Mouse (Mus musculus) kidney, adult 9 months (tissue): ENCODE results near the gene Sec22b.

ENCODE experiments used
- DNase-seq: peaks from one replicate; pipeline ENCODE4 v3.0.0; 2022

The Sec22b gene

DNA sequence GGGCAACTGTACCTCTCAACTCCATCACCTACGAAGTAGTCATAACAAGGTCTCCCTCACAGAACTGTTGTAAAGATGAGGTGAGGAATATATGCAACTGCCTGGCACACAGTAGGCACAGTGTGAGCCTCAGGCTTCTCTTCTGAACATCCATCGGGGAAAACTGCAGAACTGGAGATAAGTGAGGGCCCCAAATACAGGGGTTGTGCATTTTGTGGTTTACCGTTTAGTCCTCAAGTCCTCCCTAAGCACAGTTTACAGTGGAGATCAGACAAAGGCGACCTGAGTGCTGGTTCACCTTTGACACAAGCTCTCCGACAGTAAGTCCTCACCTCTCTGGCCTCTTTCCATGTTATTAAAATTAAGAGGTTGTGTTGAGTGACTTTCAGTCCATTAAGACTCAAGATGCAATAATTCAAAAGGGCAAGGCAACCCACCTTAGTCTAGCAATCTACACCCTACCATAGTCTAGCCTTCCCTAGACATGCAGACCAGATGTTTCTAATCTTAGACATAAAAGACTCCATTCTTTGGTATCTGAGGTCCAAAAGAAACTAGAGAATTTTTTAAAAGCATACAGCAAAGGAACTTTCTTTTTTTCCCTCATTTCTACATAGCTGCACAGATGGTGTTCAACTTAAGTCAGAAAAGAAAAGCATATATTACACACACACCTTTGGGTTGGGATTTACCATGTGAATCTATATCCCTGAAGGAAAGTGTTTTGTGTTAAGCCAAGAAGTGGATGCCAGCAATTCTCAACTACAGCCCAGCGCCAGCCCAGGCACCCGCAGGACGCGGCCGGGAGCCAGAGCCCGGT is 40.7 kb downstream of the Sec22b start:
- DNase-seq, result no peak

- DNase-seq, result peak; percentile 24
These were observed 41.4 kb downstream of the Sec22b start for GRCm38 (mm10) chr3:97942260-97942950.

DNA sequence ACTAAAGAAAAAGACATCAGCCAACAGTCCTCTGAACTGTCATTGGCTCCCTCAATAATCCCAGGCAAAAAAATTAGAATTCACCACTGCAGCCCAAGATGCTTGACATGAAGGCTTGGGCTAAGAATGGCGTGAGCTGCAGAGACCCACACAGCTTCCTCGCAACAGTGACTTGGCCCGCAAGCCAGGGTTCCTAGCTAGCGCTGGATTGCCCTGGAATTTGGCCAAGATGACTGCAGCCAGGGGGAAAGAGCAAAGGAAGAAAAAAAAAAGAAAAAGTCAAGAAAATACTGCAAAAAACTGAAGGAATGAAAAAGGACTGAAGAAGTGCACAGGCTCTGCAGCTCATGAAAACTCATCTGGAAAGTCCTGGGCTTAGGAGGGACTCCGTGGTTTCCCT is 43.5 kb downstream of the Sec22b start:
- peak; percentile 36 for DNase-seq

- no peak for DNase-seq
These were observed 45.4 kb downstream of the Sec22b start for GRCm38 (mm10) chr3:97946439-97946838.

GRCm38 (mm10) chr3:97948518-97948917 is 47.5 kb downstream of the Sec22b start:
- no peak for DNase-seq

GRCm38 (mm10) chr3:97949946-97950345 is 49.0 kb downstream of the Sec22b start:
- DNase-seq, result no peak

DNA sequence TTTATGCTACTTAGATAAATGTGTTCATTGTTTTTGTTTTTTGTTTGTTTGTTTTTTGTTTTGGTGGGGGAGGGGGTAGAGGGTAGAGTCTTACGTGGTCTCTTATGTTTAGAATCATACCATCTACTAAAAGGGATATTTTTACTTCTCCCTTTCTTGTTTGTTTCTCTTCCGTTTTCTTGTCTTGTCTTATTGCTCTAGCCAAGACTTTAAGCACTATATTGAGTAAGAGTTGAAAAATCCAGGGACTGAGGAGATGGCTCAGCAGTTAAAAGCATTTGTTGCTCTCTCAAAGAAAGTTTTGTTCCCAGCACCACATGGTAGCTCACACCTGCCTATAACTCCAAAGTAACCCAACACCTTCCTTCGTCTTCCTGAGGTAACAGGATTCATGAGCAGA is 50.1 kb downstream of the Sec22b start:
- DNase-seq, result no peak

DNA sequence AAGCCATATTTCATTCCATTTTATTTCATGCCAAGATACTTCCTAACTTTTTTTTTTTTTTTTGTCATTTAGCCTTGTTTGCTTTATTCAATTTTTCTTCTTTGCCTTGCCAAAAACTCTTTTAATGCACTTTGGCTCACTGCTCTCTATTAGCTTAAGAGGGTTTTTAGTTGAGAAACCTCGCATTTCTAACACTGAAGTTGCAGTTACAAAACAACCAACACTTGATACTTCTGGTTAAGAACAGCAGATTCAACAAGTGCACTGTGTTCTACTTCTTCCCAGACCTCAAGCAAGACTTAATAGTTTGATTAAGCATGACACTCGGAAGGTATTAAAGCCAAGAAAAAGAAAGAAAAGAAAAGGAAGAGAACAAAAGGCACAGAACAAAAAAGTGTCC is 52.2 kb downstream of the Sec22b start:
- no peak for DNase-seq

DNA sequence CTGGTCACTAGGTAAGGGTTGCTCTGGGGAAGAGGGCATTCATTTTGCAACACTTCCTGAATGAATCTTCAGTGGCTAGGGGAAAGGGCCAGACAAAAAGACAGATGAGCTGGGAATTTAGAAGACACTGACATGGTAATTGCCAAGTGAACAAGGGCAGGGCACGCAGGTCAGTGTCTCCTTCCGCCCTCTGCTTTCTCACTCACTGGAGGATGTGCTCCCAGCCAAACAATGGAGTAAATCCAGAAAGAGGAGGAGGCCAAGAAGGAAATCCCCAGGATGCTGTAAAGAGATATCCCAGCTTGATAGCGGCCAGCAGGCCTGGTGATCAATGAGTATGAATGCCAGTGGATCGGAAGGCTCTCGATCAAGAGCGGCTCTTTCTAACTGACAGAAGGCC is 55.3 kb downstream of the Sec22b start:
- no peak for DNase-seq

DNA sequence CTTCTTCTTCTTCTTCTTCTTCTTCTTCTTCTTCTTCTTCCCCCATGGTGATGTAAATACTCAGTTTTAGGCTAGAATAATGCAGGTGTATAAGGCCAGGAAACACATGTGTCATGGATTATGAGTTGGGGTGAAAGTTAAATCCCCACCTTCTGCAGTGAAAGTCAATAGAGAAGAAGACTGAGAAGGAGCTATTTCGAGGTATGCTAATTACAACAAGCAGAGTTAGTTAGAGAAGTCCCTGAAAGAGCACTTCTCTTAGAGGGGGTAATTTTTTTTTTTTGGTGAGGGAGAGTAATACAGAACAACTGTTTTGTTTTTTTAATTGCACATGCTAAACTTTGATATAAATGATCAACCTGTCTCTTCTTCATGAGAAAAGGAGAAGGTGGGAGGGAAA is 55.9 kb downstream of the Sec22b start:
- DNase-seq, result no peak

GRCm38 (mm10) chr3:97960783-97961594 is 60.0 kb downstream of the Sec22b start:
- no peak for DNase-seq

GRCm38 (mm10) chr3:97961962-97962361 is 61.0 kb downstream of the Sec22b start:
- no peak for DNase-seq

DNA sequence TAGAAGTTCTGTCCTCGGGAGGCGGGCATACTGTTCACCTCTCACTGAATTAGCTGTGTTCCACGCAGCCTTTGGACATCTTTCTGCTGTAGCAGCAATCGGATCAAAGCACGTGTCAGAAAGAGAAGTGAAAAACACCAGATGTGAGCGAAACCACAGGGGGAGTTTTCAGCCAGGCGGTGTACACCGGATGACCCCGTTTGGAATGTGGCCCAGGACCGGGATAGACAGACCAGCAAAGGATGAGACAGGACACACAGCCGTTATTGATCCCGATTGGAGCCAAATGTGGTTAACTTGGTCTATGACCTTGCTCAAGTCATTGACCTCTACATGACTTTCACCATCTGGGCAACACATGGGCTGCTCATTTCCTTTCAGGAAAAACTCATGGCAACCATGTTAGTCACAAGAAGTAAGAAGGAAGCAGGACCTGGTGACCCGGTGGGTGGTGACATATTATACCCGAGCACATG is 63.9 kb downstream of the Sec22b start:
- peak; percentile 24 for DNase-seq

DNA sequence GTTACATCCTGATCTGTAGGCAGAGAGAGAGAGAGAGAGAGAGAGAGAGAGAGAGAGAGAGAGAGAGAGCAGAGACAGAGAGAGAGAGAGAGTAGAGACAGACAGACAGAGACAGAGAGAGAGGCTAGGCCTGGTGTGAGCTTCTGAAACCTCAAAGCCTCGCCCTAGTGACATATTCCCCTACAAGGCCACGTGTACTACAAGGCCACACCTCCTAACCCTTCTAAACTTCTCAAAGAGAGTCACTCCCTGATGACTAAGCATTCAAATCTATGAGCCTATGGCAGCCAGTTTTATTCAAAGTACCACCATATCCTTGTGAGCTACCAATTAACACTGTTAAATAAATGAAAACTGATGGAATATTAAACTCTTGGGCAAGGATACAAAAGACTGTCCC is 66.6 kb downstream of the Sec22b start:
- no peak for DNase-seq

DNA sequence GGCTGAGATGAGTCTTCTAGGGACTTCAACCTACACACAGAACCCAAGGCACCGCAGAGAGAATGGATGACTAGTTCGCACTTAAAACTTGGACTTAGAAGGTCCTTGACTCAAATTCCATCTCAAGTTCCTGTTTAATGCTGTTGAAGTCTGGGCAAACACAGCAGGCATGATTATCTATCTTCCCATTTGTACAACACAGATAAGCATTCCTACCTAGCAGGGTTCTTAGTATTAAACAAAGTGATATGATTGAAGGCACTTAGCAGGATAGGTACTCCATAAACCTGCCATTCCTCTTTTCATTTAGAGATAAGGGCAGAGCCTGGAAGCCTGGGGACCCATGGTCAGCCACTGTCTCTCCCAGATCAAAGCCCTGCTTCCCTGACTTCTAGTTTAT is 67.2 kb downstream of the Sec22b start:
- DNase-seq, result no peak

DNA sequence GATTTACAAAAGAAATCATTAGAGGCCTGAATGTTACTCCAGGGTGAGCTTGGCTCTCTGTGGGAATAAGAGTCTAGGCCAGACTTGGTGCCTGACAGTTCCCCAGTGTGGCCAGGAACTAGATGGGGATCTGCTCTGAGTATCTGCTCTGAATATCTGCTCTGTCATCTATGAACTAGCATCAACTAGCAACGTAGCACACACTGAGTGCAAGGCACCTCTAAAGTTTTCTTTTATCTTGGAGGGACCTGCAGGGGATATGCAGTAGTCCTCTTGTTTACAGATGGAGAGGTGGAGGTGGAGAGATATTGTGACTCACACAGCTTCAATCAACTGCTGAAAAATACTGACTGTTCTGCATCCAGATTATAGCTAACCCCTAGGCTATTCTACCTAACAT is 68.0 kb downstream of the Sec22b start:
- DNase-seq, result no peak

DNA sequence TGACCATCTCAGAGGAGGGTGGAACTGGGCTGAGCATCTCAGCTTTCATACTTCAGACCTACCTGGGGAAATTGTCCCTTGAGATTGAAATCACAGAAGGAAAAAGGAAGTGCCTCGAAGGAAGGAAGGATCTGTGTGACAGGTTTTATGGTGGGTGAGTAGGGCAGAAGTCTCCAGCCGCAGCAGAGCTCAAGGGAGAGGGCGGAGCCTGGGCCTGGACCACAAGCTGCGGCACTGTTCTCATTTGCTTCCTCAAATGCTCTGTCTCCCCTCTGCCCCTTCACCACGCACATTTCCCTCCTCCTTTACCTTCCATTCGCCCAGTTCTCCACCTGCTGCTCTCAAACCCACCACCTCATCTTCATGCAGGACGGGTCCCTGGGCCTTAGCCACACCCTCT is 70.1 kb downstream of the Sec22b start:
- DNase-seq, result peak; percentile 12

DNA sequence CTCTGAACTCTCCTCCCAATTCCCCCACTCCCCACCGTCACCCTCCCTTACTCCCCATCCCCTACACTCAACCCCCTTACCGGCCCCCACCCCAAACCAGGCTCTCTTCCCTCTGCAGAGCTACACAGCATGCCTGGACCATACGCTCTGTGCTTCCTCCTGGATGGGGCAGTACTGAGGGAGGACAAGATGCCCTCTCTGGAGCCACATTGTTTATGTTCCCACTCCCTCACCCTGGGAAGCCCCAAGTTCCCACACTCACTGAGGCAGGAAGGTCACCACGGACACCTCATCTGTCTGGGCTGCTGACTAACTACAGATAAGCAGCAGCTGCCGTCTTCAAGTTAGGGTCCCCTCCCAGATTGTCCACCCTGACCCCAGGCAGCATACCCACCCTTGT is 71.2 kb downstream of the Sec22b start:
- no peak for DNase-seq

DNA sequence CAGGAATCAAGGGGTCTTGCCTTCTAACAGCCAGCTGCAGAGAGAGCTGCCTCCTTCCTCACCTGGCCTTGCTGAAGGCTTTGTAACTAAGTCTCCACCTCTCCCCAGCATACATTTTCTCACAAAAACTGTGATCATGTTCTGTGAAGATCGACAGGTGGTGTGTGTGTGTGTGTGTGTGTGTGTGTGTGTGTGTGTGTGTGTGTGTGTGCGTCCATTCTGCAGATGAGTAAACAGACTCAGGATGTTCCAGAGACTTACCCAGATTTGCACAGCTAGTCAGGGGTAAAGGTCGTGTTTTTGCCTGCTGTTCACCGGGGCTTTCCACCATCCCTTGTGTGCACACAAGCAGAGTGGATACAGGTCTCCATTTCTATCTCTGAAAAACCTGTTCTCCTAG is 71.7 kb downstream of the Sec22b start:
- no peak for DNase-seq
